ENCODE assay signal across 13 mouse cellular contexts in genomic region chr4:69761841-69762240, GRCm38 (mm10).
"Had no signal": no experiment of that assay in that cellular context is flagged by ENCODE, and none has a peak within 500 bp of the region (broad histone marks: within the 10 kb centered on the region; RNA-seq: fewer than 3 reads in every experiment).

No protein-coding gene starts in this region.

- DNase-seq: kidney, adult 2 months; kidney, postnatal 14 days; lung, embryonic 14.5 days; lung, postnatal 10 days; lung, postnatal 4 days; thymus, postnatal 25 days had no signal

- H3K27ac ChIP-seq: kidney, embryonic 15.5 days; limb, embryonic 15.5 days; liver, embryonic 12.5 days; midbrain, embryonic 10.5 days; midbrain, embryonic 15.5 days; neural tube, embryonic 12.5 days had no signal

- H3K4me1 ChIP-seq: kidney, embryonic 15.5 days; limb, embryonic 15.5 days; liver, embryonic 12.5 days; midbrain, embryonic 10.5 days; midbrain, embryonic 15.5 days; neural tube, embryonic 12.5 days had no signal

- ATAC-seq: intestine, embryonic 16.5 days; liver, embryonic 12.5 days; midbrain, embryonic 15.5 days had no signal

- H3K4me3 ChIP-seq: kidney, embryonic 15.5 days; limb, embryonic 15.5 days; liver, embryonic 12.5 days; midbrain, embryonic 10.5 days; midbrain, embryonic 15.5 days; neural tube, embryonic 12.5 days had no signal
